Mouse (Mus musculus) cortical plate, adult 2 months (tissue): ENCODE data around the gene Slc15a3. TPM values are rescaled to one million over a fixed set of nuclear protein-coding genes. Genes with fewer than 3 reads are reported as not detected.
A peak's percentile ranks its signal among the peaks of the same experiment; 100 is the strongest.

Experiments used
- H3K27ac ChIP-seq: fragments of 200-500 bp; 2 replicates; pipeline ENCODE4 v1.5.1; 2012; ENCODE audit warnings: low read length, control low read depth, inconsistent platforms; ENCODE audit not compliant: insufficient read depth
- H3K4me1 ChIP-seq: fragments of 200-500 bp; 2 replicates; pipeline ENCODE4 v1.6.1; 2011; ENCODE audit warnings: low read length; ENCODE audit not compliant: control insufficient read depth, insufficient read depth
- H3K4me3 ChIP-seq: fragments of 200-500 bp; 2 replicates; pipeline ENCODE4 v1.5.1; 2011; ENCODE audit warnings: mild to moderate bottlenecking, low read length, control low read depth; ENCODE audit not compliant: insufficient read depth
- CTCF ChIP-seq: fragments of 200-500 bp; IDR thresholded peaks from 2 replicates; pipeline ENCODE4 v1.5.1; 2011; ENCODE audit warnings: mild to moderate bottlenecking, control low read depth, low read length; ENCODE audit not compliant: insufficient read depth; ENCODE audit errors: extremely low read depth
- POLR2A ChIP-seq: fragments of 200-500 bp; IDR thresholded peaks from 2 replicates; pipeline ENCODE4 v1.6.1; 2011; ENCODE audit warnings: mild to moderate bottlenecking, low read length, control low read depth; ENCODE audit not compliant: insufficient read depth; ENCODE audit errors: extremely low read depth
- polyA plus RNA-seq: library from polyadenylated mRNA; depleted of rRNA; stranded (reverse); fragments of >200 nt; gene quantifications from 2 replicates; pipeline ENCODE4 v1.2.3, GENCODE M21; 2012

Slc15a3 gene
- polyA plus RNA-seq, 1 experiment = 1.3 TPM

GRCm38 (mm10) chr19:10841721-10842626, 2.4 kb downstream of the Slc15a3 start:
- TF ChIP-seq CTCF = no peak
- no peak for TF ChIP-seq POLR2A
- H3K4me3 ChIP-seq = no peak overlapping the region
- no peaks in the 10 kb centered on the region for H3K4me1 ChIP-seq
- peak overlapping the region; percentile 82 for H3K27ac ChIP-seq

- H3K4me3 ChIP-seq = no peak overlapping the region
- TF ChIP-seq POLR2A (no peak), CTCF (no peak)
- H3K27ac ChIP-seq = no peak overlapping the region
- H3K4me1 ChIP-seq = no peaks in the 10 kb centered on the region
These were observed 3.4 kb downstream of the Slc15a3 start for GRCm38 (mm10) chr19:10842914-10843313.

- TF ChIP-seq CTCF (no peak), POLR2A (no peak)
- Histone ChIP-seq H3K4me3 (no peak overlapping the region), H3K27ac (no peak overlapping the region), H3K4me1 (no peaks in the 10 kb centered on the region)
These were observed 4.7 kb downstream of the Slc15a3 start for GRCm38 (mm10) chr19:10844206-10844605.

- no peak overlapping the region for H3K27ac ChIP-seq
- no peak overlapping the region for H3K4me3 ChIP-seq
- no peaks in the 10 kb centered on the region for H3K4me1 ChIP-seq
- no peak for TF ChIP-seq POLR2A
These were observed 5.9 kb downstream of the Slc15a3 start for GRCm38 (mm10) chr19:10845454-10845853.

- Histone ChIP-seq H3K4me1 (no peaks in the 10 kb centered on the region), H3K4me3 (no peak overlapping the region), H3K27ac (no peak overlapping the region)
- TF ChIP-seq POLR2A = no peak
- no peak for TF ChIP-seq CTCF
These were observed 6.6 kb downstream of the Slc15a3 start for GRCm38 (mm10) chr19:10846150-10846549.

GRCm38 (mm10) chr19:10847311-10848087, 8.0 kb downstream of the Slc15a3 start:
- no peaks in the 10 kb centered on the region for H3K4me1 ChIP-seq
- no peak overlapping the region for H3K4me3 ChIP-seq
- TF ChIP-seq POLR2A (no peak), CTCF (no peak)
- no peak overlapping the region for H3K27ac ChIP-seq

- TF ChIP-seq CTCF (no peak), POLR2A (no peak)
- no peak overlapping the region for H3K27ac ChIP-seq
- H3K4me1 ChIP-seq = no peaks in the 10 kb centered on the region
- no peak overlapping the region for H3K4me3 ChIP-seq
These were observed 15.9 kb downstream of the Slc15a3 start for GRCm38 (mm10) chr19:10855422-10855821.

GRCm38 (mm10) chr19:10856520-10856919, 17.0 kb downstream of the Slc15a3 start:
- no peak overlapping the region for H3K27ac ChIP-seq
- H3K4me3 ChIP-seq = no peak overlapping the region
- no peaks in the 10 kb centered on the region for H3K4me1 ChIP-seq
- TF ChIP-seq CTCF (no peak), POLR2A (no peak)

DNA sequence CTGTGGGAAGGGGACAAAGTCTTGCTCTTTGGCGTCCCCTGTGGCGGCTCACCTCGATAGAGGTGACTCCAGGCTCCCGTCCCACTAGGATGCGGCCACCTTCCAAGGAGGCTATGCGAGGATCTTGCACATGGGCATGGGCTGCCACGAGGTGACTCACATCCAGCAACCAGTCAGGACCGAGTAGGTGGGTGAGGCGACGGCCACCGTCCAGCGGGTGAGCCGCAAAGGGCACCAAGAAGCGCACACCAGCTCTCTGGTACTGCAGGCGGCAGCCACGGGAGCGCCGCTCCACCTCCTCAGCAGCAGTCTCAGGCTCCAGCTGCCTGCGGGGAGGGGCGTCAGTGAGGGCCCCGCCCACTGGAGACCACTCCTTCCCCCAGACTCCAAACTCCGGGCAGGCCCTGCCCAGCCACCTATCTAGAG, 20.6 kb downstream of the Slc15a3 start:
- no peaks in the 10 kb centered on the region for H3K4me1 ChIP-seq
- no peak overlapping the region for H3K27ac ChIP-seq
- TF ChIP-seq POLR2A = no peak
- no peak for TF ChIP-seq CTCF
- no peak overlapping the region for H3K4me3 ChIP-seq

DNA sequence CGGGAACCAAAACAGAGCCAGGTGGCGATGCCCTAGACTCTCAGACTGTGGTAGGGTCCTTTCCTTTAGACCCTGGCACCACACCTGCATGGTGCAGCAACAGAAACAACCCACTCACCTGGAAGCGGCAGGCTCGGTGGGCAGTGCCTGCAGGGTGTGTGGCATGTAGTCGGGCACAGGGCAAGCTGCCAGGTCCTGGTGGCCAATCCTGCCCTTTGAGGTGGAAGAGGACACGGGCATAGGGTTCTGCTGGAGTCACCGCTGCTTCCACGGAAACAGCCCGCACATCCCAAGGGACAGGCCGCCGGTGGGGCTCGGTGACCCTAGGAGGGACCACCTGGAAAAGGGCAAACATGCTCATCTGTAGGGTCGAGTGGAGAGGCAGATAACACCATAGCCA, 26.8 kb downstream of the Slc15a3 start:
- Histone ChIP-seq H3K4me3 (no peak overlapping the region), H3K27ac (no peak overlapping the region), H3K4me1 (peaks cover 1% of the 10 kb centered on the region; the same call in 1 of the 2 replicates)
- TF ChIP-seq CTCF = no peak
- no peak for TF ChIP-seq POLR2A
